Mouse (Mus musculus) cerebellum, postnatal 36 days (tissue): ENCODE measurements at regions not wholly inside any gene's neighbourhood (a gene's known extent, or its start where the extent isn't known, plus 50 kb on each side); places are given as distances from the start of the nearest gene placed in this dataset.

ENCODE experiments used
- DNase-seq, 2 experiments: peaks; one replicate each; pipeline ENCODE4 v3.0.0; 2021 to 2022; ENCODE audit warnings: mixed read lengths in 2 of 2

DNA sequence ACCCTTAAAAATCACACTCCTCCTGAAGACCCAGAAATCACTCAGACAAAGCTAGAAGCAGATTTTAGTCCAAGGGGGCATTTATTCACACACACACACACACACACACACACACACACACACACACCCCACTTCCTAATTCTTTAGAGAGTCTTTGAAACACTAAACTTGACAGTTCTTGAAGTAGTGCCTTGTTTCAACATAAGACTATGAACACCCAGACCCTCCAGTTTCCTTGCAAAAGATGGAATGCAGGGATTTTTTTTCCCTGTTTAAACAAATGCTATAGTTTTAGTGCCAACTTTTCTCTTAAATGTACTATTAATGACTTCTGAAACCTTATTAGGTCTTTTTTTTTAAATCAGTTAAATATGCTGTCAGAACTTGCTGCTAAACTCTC, 279.2 kb upstream of the Fat1 start:
- no peak for DNase-seq

DNA sequence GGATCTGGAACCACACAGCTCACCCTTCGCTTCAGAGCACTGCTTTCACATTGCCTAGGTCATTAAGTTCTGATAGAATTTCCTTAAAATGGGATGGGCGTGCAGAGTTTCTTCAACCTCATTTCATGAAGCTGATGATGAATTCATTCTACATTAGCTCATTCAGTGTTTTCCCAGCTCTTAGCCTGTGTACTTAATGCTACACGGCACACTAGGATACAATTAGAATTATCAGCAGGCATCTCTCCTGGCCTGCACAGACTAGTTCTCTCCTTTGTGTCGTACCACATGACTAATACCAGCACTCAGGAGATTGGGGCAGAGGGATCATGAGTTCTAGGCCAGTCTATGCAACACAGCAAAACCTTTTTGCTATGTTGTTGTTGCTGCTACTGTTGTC, 278.8 kb upstream of the Fat1 start:
- no peak for DNase-seq

DNA sequence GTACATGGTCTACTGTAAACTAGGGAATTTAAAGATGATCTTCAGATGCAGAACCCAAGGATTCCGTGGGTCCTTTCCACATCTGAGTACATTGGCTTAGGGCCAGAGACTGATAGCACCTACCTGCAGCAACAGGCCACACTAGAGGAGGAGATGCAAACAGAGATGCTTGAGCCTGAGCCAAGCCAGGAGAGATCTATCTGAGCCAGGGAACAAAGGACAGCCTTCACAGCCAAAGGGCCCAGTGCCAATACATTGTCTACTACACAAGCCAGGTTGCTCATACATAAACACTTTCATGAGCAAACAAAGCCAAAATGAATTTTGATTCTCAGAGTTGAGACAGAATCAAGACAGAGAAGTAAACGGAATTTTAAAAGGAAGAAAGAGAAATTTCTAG, 273.6 kb upstream of the Fat1 start:
- peak; percentile 27 to 43 for DNase-seq

DNA sequence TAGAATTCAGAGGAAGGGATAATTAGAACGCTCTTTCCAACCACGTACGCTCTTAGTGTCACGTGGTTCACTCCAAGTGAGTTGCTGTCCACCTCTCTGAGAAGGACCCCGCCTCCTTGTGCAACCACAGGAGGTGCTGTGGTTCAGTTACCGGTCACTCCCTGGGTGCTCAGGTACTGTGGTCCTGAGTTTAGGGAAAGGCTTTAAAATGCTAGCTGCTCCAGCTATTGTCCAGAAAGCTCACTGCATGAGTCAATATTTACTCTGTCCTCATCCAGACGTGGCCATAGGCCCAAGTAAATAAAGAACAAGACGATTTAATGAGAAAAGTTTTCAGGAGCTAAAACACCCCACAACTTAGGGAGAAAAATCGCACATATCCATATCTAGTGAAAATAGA, 248.1 kb upstream of the Fat1 start:
- DNase-seq, result no peak

- DNase-seq, result peak in 1 of 2 experiments; percentile 38
Observed at GRCm38 (mm10) chr8:44689837-44690592, 245.2 kb upstream of the Fat1 start.

DNA sequence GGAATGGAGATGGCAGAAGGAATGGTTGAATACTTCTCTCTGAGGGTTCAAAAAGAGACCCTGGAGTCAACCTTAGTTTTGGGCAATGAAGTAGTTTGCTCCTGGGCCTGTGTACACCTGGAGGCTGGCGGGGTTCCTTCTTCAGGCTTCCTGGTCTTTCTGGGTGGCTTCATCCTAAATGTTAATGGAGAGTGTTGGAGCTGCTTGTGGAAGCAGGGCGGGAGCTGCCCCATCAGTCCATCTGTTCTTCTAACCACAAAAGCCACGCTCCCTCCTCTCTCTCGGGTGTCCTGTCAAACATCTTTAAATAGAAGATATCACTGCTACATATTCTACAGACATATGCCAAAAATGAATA, 244.7 kb upstream of the Fat1 start:
- DNase-seq, result peak; percentile 80 to 83

- peak; percentile 76 for DNase-seq
Observed at GRCm38 (mm10) chr8:44691140-44691539, 244.1 kb upstream of the Fat1 start.

DNA sequence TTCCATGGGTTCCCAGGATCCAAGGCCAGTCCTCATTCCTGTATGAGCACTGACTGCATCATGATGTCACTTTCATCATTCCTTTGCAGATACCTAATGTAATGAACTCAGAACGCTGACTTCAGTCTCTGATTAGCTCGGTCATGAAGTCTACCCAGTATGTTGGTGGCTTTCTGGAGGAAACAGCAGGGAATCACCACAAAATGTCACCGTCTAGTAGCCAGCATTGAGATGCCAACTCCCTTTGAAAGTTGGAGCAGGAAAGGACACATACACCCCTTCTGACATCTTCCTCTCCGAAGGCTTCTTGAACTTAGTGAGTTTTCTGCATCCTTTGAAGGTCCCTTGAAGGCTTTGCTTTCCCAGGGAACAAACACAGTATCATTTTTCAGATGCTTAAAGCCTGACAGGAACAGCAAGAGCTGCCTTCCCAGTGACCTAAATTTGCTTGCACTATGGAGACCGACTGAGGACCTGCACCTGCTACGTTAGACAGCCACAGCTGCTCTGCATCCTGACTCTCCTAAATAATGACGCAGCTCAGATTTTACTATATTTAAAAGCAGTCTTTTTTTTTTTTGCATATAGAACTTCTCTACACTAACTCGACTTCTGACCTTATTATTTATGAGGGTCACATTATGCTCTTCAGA, 243.1 kb upstream of the Fat1 start:
- peak; percentile 28 to 46 for DNase-seq

- DNase-seq, result peak in 1 of 2 experiments; percentile 42
Observed at GRCm38 (mm10) chr8:44694861-44695260, 240.4 kb upstream of the Fat1 start.

- DNase-seq, result peak; percentile 39 to 49
Observed at GRCm38 (mm10) chr8:44696066-44696853, 239.0 kb upstream of the Fat1 start.

DNA sequence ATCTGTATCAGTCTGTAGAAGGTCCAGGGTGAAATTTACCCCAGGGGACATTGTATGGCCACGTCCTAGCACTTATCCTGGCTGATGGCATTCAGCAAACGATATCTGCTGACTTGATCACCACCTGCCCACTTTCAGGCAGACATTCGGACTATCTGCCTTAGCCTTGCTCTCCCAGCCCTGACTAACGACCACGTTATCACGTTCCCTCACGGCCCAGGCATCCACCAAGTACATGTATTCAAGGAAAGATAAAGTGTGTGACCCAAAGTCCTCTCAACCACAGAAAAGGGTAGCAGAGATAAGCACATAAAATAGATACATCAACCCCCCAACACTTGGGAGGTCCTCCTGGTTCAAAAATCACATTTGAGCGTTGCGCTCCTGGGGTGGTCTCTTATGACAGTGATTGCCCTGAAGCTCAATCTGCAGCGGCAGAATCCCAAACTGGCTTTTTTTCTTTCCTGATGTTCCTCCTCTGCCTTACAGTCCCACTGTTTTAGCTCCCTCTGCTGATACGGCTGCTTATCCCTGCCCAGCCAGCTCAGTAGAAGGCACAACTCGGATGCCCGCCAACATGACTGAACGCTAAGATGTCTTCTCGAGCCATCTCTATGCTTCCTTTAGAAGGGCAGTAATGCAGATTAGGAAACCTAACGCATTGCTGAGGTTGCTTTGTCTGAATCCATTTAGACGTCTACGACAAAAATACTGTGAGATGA, 235.7 kb upstream of the Fat1 start:
- DNase-seq, result no peak

DNA sequence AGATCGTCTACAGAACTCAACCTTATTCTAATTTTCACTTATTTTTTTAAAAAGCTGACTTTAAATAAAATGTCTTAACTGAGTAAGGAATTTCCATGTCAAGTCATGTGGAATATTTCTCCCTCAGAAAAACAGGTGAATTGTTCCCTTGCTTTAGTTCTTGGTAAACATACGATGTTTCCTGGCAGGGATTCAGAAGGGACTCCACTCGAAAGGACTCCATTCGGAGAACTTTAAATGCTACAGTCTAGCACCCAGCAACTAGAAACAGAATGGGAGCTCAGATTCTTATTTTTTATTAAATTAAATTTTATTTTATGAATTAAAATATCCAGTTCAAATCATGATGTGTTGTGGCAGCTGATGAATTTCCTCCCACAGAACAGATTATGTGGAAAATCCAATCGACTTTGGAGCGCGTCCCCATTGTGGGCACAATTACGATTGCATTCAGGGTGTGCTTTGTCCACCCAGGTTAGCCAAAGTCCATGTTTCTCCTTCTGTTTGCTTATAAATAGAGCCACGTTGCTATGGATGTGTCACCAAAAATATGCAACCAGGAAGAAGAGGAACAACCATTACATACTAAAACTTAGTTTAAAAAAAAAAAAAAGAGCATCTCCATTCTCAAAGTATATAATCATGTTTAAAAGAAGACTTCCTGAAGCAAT, 230.5 kb upstream of the Fat1 start:
- no peak for DNase-seq

- DNase-seq, result no peak
Observed at GRCm38 (mm10) chr8:44708659-44709170, 226.5 kb upstream of the Fat1 start.

DNA sequence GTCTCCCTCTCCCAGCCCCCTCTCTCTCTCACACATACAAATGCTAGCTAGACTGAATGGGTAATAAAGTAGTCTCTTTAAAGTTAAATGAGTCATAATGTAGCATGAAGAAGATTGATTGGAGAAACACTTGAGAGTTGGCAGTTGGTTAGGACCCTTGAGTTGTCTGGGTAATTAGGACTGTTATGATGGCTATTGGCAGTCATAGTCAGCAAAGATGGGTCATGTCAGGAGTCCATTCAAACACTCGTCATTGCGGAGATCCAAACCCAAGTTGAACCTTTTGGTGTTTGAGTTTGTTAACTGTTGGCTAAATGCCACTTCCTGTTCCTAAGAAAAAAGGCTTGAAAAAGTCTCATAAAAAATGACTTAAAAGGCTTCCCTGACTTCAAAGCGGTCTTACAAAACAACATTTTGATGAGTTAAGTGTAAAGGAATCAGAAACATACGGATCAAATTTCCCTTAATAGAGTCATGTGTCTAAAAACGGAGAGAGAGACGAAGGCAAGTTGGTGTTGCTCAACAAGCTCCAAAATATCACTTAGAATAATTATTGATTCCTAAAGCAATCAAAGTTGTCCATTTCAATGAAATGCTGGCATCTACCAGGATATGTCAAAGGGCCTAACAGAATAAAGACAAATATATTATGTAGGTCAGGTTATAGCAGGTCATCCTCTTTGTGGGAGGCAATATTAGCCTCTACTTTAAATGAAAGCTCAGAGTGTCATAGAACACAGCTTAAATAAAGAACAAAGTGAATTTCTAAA, 225.9 kb upstream of the Fat1 start:
- no peak for DNase-seq

- DNase-seq, result no peak
Observed at GRCm38 (mm10) chr8:44734577-44734976, 200.7 kb upstream of the Fat1 start.

- peak; percentile 32 to 33 for DNase-seq
Observed at GRCm38 (mm10) chr8:44735801-44736200, 199.4 kb upstream of the Fat1 start.

DNA sequence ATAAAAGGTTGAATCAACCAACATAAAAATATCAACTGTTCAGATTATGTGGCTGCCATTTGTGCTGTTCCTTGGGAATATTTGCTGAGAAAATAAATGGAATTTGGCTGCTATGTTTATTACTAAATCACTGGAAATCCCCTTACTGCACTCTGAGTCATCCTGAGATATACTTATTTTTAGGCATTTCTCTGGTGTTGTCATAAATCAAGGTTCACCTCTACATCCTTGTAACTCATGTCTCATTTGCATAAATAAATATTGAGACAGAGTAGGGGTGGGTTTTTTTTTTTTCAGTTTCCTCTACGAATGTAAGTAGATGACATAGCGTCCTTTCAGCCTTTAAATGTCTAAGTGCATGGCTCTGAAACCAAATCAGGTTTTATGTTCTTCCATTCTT, 191.9 kb upstream of the Fat1 start:
- DNase-seq, result no peak

DNA sequence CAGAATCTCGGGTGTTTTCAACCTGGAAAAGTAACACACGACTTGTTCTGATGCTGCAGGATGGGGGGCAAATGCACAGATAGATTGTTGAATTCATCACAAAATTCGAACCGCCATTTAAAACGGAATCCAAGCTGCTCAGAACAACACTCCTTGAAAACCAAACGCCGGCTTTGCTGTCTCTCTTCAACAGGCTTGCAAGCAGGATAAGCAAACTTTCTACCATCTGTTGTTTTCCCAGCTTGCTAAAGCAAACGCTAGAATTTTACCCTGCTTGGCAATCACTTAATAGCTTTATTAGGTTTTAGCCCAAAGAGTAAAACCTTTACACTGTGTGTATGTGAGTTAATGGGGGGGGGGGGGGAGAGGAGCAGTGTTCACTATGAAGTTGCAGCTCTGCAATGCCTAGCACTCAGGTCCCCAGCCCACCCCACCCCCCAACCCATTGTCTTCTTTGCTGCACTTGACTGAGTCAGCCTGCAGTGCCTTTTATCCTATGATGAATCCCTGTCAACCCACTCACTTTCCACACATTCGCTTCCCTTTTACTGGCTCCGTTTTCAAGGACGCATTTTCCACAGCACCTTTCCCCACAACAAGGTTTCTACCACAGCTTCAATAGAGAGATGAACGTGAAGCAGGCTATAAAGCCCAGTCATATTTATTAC, 190.1 kb upstream of the Fat1 start:
- no peak for DNase-seq

GRCm38 (mm10) chr8:44758727-44759126, 176.5 kb upstream of the Fat1 start:
- no peak for DNase-seq

DNA sequence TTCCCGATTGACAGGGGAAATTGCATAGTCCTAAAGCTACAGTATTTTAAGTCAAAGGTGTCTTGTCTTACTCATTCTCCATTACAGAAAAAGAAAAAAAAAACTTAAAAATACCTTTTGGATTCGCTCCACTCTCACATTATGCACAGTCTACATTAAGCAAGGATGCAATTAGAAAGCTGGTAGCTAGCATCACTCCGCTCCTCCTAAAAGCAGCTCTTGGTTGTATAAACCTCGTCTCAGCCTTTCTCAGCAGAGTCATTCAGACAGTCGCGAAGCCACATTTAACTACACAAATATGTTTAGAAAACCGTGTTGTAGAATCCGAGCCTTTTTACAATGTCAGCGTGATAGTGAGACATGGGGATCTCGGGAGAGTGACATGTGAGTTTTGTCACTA, 172.5 kb upstream of the Fat1 start:
- DNase-seq, result no peak

DNA sequence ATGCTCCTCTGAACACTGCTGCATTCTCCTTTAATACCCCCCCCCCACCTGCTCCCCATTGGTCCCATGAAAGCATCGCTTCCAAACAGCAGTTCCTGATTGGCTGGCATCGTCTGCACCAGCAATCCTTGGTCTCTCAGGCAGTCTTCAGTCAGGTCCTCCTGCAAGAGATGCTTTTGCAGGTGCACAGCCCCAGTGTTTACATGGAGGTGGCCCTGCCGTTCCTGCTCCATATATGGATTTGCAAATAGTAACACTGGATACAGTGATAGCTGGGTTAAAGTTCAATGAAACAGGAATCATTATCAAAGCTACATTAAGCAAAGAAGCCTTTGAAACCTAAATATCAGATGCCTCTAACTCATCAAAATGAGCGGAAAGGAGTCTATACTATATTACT, 170.1 kb upstream of the Fat1 start:
- DNase-seq, result no peak
